In genomic region chr11:20541280-20541679, GRCm38 (mm10) we compare ENCODE assay signal across 18 mouse cellular contexts. TPM values are rescaled to one million over a fixed set of nuclear protein-coding genes. Genes with fewer than 3 reads are reported as not detected.
DNase-seq lines count a peak whose midpoint lies in the region; ATAC-seq and TF ChIP-seq lines count a peak whose summit lies in the region.
"Had no signal": no experiment of that assay in that cellular context is flagged by ENCODE, and none has a peak within 500 bp of the region (broad histone marks: within the 10 kb centered on the region; RNA-seq: fewer than 3 reads in every experiment).

No protein-coding gene starts in this region.

- H3K27me3 ChIP-seq in kidney, embryonic 14.5 days (ENCODE audit: control insufficient read depth, insufficient read depth, low read length): no peaks in the 10 kb centered on the region
- H3K27me3 ChIP-seq in midbrain, embryonic 13.5 days: peaks cover 4% of the 10 kb centered on the region; the same call in 1 of the 2 replicates
- H3K27me3 ChIP-seq in midbrain, embryonic 16.5 days (ENCODE audit: control insufficient read depth, insufficient read depth, low read depth, low read length): no peaks in the 10 kb centered on the region
- no peaks in the 10 kb centered on the region for H3K27me3 ChIP-seq in myocyte (ENCODE audit: control insufficient read depth, insufficient read depth, insufficient read length)
- H3K27me3 ChIP-seq: forebrain, embryonic 15.5 days; heart, embryonic 15.5 days had no signal

- 70% methylated on average over 3 of the region's 3 CpGs for WGBS in kidney, embryonic 14.5 days
- 77% methylated on average over 3 of the region's 3 CpGs for WGBS in midbrain, embryonic 13.5 days
- WGBS in midbrain, embryonic 16.5 days: 79% methylated on average over 3 of the region's 3 CpGs

- no peak overlapping the region for H3K9ac ChIP-seq in kidney, embryonic 14.5 days (ENCODE audit: low read depth, low read length)
- no peak overlapping the region for H3K9ac ChIP-seq in midbrain, embryonic 13.5 days (replicated peaks)
- no peak overlapping the region for H3K9ac ChIP-seq in midbrain, embryonic 16.5 days (ENCODE audit: low read depth, low read length)

- peak overlapping the region; percentile 76 for H3K4me2 ChIP-seq in kidney, embryonic 14.5 days (replicated peaks; ENCODE audit: low read depth, low read length)
- peak overlapping the region; percentile 80; the same call in 1 of the 2 replicates for H3K4me2 ChIP-seq in midbrain, embryonic 13.5 days (replicated peaks)
- H3K4me2 ChIP-seq in midbrain, embryonic 16.5 days (ENCODE audit: low read length): no peak overlapping the region
- no peak overlapping the region for H3K4me2 ChIP-seq in myocyte (ENCODE audit: low read depth)

- no peak for ATAC-seq in kidney, embryonic 14.5 days (ENCODE audit: low FRiP score, low TSS enrichment)
- no peak for ATAC-seq in midbrain, embryonic 13.5 days
- ATAC-seq in midbrain, embryonic 16.5 days: no peak
- ATAC-seq: activated CD4-positive, CD25-positive, alpha-beta regulatory T cell, adult 4 months had no signal

- no peaks in the 10 kb centered on the region for H3K9me3 ChIP-seq in kidney, embryonic 14.5 days (ENCODE audit: control insufficient read depth, low read length)
- no peaks in the 10 kb centered on the region for H3K9me3 ChIP-seq in midbrain, embryonic 13.5 days
- H3K9me3 ChIP-seq in midbrain, embryonic 16.5 days (replicated peaks; ENCODE audit: control insufficient read depth, low read length, poor library complexity, severe bottlenecking): no peaks in the 10 kb centered on the region
- H3K9me3 ChIP-seq: embryonic facial prominence, embryonic 10.5 days; forebrain, embryonic 15.5 days; G1E; heart, embryonic 15.5 days had no signal

- peaks cover 21% of the 10 kb centered on the region for H3K79me2 ChIP-seq in myocyte (ENCODE audit: control insufficient read depth, insufficient read depth)

- peaks cover 3% of the 10 kb centered on the region; the same call in 1 of the 2 replicates for H3K4me1 ChIP-seq in kidney, embryonic 14.5 days (ENCODE audit: control insufficient read depth, insufficient read depth, low read length)
- H3K4me1 ChIP-seq in midbrain, embryonic 13.5 days (replicated peaks): peaks cover 24% of the 10 kb centered on the region
- peaks cover 13% of the 10 kb centered on the region for H3K4me1 ChIP-seq in midbrain, embryonic 16.5 days (ENCODE audit: control insufficient read depth, insufficient read depth, low read length)

- H3K27ac ChIP-seq in kidney, embryonic 14.5 days (ENCODE audit: low read depth, low read length): no peak overlapping the region
- H3K27ac ChIP-seq in midbrain, embryonic 13.5 days: no peak overlapping the region
- no peak overlapping the region for H3K27ac ChIP-seq in midbrain, embryonic 16.5 days (ENCODE audit: low read length)
- H3K27ac ChIP-seq: forebrain, embryonic 15.5 days had no signal

- no peak overlapping the region for H3ac ChIP-seq in myocyte (ENCODE audit: control insufficient read depth, insufficient read length)

- no peak overlapping the region for H3K4me3 ChIP-seq in kidney, embryonic 14.5 days (ENCODE audit: low read length)
- no peak overlapping the region for H3K4me3 ChIP-seq in midbrain, embryonic 13.5 days (replicated peaks)
- no peak overlapping the region for H3K4me3 ChIP-seq in midbrain, embryonic 16.5 days (ENCODE audit: low read depth, low read length)
- H3K4me3 ChIP-seq in myocyte: peak overlapping the region; percentile 77

- no peaks in the 10 kb centered on the region for H3K36me3 ChIP-seq in kidney, embryonic 14.5 days (ENCODE audit: control insufficient read depth, insufficient read depth, low read length)
- H3K36me3 ChIP-seq in midbrain, embryonic 13.5 days: no peaks in the 10 kb centered on the region
- H3K36me3 ChIP-seq in midbrain, embryonic 16.5 days (ENCODE audit: control insufficient read depth, insufficient read depth, low read length): no peaks in the 10 kb centered on the region
- H3K36me3 ChIP-seq in myocyte (ENCODE audit: control insufficient read depth, insufficient read depth): no peaks in the 10 kb centered on the region
- H3K36me3 ChIP-seq: embryonic facial prominence, embryonic 10.5 days; forebrain, embryonic 15.5 days; G1E; heart, embryonic 15.5 days had no signal

- peak; percentile 57 for DNase-seq in cerebellum, adult 9-10 months
- no peak for DNase-seq in cerebellum, postnatal 36 days
- DNase-seq in kidney, postnatal 10 days: no peak
- no peak for DNase-seq in testis, postnatal 14 days (ENCODE audit: low spot score)
- DNase-seq: cerebellum, adult 2 months; kidney, postnatal 14 days; lung, adult 18-20 months; thymus, adult 18-20 months; thymus, postnatal 4 days had no signal

- TF ChIP-seq POLR2A in myocyte (IDR thresholded peaks at IDR 0.05; ENCODE audit: insufficient read length, low read depth): no peak

TF ChIP-seq in myocyte, 11 proteins besides CTCF, POLR2A, EP300 and RAD21:
- TF ChIP-seq CEBPB (IDR thresholded peaks at IDR 0.05; ENCODE audit: insufficient read depth, poor library complexity, severe bottlenecking): no peak
- TF ChIP-seq E2F4 (IDR thresholded peaks at IDR 0.05; ENCODE audit: insufficient read depth): no peak
- TF ChIP-seq TCF3 (IDR thresholded peaks at IDR 0.05; ENCODE audit: insufficient read length, low read depth): no peak
- TF ChIP-seq TCF12 (IDR thresholded peaks at IDR 0.05; ENCODE audit: insufficient read depth, poor library complexity, severe bottlenecking): no peak
- TF ChIP-seq SRF (IDR thresholded peaks at IDR 0.05; ENCODE audit: control insufficient read depth, insufficient read length, low read depth): no peak
- TF ChIP-seq POLR2AphosphoS2 (IDR thresholded peaks at IDR 0.05; ENCODE audit: insufficient read length, low read depth): no peak
- TF ChIP-seq MAX (IDR thresholded peaks at IDR 0.05; ENCODE audit: low read depth): no peak
- no peak for TF ChIP-seq MYOG (IDR thresholded peaks at IDR 0.05; ENCODE audit: control insufficient read depth in 1 of 3, insufficient read depth in 1 of 3, insufficient read length in 2 of 3, low read depth in 2 of 3)
- no peak for TF ChIP-seq MYOD1 (IDR thresholded peaks at IDR 0.05; ENCODE audit: control insufficient read depth in 1 of 3, insufficient read length in 2 of 3, low read depth in 2 of 3)
- no peak for TF ChIP-seq USF1 (IDR thresholded peaks at IDR 0.05; ENCODE audit: low read depth)
- no peak for TF ChIP-seq REST (IDR thresholded peaks at IDR 0.05; ENCODE audit: insufficient read depth, insufficient read length)

RNA-seq across cellular contexts. Expression of gene Sertad2, which starts 1.8 kb away (rescaled TPM):
- polyA plus RNA-seq in kidney, embryonic 14.5 days (2014; fragmentation: Nextera tagmentation; extraction: Ambion mirVana): 24.4 and 34.9 TPM in 2 replicates
- 29.8 and 32.0 TPM in 2 replicates for polyA plus RNA-seq in midbrain, embryonic 13.5 days (2015; fragmentation: Nextera tagmentation; extraction: Ambion mirVana)
- polyA plus RNA-seq in midbrain, embryonic 16.5 days (2015; fragmentation: Nextera tagmentation; extraction: Ambion mirVana): 24.6 and 26.7 TPM in 2 replicates
- 20.9 TPM for polyA plus RNA-seq in myocyte (2012; fragmentation: generic; extraction: Trizol)

Comparison
In these comparisons a context has a peak if more than half of its experiments do, and no peak if none do; other contexts are left out.
1. H3K4me2 ChIP-seq: peak in kidney, embryonic 14.5 days (single experiment) and midbrain, embryonic 13.5 days (single experiment); none in midbrain, embryonic 16.5 days (single experiment) and myocyte (single experiment).